Mouse (Mus musculus) neural tube, embryonic 10.5 days (tissue): ENCODE measurements around the gene Nup210l.

Source experiments
- DNase-seq: peaks from one replicate; pipeline ENCODE4 v3.0.0-alpha.2; 2017; ENCODE audit warnings: low spot score; ENCODE audit errors: extremely low spot score

Nup210l gene

DNA sequence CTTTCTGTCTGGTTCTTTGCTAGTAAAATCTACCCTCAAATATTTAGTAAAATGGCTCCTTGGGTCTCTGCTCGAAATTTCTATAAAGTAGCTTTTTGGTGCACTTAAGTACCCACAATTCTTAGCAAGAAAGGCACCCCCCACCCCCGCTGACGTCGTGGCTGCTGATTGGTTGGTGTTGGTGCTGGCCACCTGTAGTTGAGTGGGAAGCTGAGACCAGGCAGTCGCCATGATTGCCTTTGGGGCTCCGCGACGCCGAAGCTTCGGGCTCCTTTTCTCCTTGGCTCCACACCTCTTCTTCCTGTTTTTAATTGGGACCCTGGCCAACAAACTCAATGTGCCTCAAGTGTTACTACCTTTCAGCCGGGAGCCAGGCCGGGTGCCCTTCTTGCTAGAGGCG, at the start of gene Nup210l:
Gene Nup210l, plus strand, starts transcription at position 195 of the 400 bp plus-strand sequence.
- DNase-seq: no peak

DNA sequence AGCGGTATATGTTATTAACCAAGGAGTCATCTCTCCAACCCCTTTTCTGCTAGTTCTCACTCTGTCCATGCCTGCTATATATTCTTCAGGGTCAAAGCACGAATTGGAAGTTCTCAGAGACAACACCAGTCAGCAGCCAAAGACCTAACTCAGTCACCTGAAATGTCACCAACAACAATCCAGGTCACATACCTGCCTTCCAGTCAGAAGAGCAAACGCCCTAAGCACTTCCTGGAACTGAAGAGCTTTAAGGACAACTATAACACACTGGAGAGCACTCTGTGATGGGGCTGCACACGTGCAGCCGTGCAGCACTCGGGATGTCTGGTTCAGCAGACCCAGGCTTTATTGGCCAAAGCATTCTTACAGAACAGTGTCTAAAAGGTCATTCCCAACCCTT, 42.4 kb upstream of the Nup210l start:
- DNase-seq: no peak

- DNase-seq: no peak
These were observed 41.4 kb upstream of the Nup210l start for GRCm38 (mm10) chr3:90062539-90062938.

DNA sequence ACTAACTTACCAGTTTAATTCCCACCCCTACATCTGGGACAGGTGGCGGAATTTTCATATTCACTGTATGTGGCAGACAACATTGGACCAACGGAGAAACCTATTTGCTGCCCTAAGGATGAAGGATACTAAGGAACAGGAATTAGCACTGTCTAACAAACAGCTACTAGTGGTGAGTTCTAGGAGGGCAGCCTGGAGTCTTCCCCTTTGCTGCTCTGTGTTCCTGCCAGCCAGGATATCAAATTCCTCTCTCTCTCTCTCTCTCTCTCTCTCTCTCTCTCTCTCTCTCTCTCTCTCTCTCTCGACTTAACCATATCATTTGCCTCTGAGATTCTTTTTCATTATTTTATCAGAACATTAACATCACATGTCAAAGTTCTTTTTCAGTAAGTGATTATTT, 39.5 kb upstream of the Nup210l start:
- no peak for DNase-seq

DNA sequence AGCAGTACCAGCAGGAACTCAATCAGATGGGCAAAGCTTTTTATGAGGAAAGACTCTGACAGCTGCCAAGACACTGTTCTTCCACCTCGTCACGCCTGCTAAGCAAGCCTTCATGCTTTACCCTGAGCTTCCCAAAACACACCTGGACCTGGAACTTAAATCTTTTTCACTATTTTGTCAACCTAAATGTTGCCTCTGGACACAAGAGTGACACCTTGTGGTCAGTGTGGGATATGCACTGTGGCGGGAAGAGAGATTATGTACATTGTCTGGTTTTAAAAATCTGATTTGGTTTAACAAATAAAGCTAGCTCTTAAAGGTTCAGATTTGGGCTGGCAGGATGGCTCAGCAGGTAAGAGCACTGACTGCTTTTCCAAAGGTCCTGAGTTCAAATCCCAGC, 38.4 kb upstream of the Nup210l start:
- peak; percentile 45 for DNase-seq

- no peak for DNase-seq
These were observed 36.1 kb upstream of the Nup210l start for GRCm38 (mm10) chr3:90067851-90068250.

DNA sequence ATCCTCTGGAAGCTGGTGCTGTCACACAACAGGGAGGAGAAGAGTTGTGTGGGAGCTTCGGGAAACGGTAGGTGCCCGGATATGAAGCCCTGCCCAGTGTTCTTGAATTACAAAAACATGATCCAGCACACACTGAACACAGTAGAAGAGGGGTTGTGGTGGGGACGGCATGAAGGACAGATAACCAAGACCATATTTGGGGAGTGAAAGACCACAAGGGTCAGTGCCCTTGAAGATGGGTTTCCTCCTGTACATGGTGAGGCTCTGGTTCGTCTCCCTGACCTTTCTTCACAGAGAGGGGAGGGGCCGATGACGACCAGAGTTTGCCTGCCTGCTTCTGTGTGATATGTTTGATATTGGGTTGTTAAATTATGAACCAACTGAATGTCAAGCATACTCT, 34.2 kb upstream of the Nup210l start:
- no peak for DNase-seq

DNA sequence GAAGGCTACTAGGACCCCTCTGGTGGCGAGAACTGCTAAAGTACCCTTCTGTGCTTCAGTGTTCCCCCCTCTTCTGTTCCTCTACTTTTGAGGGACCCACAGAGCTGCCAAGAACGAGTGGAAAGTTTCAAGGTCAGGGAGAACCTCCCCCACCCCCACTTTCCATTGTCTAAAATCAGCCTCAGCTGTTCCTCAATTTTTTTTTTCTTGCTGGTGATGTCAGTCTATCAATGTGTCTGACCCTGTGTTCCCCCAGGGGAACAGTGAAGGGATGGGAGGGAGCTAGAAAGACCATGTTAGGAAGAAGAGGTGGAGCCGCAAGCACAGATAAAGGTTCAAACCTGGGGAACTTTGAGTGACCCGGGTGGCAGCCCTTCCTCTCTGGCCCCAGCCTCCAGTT, 31.6 kb upstream of the Nup210l start, which contains the start of gene Tpm3:
Gene Tpm3, plus strand, starts transcription at position 356 of the 400 bp plus-strand sequence.
- no peak for DNase-seq

- DNase-seq: peak; percentile 82
These were observed 26.8 kb upstream of the Nup210l start for GRCm38 (mm10) chr3:90076921-90077716.

DNA sequence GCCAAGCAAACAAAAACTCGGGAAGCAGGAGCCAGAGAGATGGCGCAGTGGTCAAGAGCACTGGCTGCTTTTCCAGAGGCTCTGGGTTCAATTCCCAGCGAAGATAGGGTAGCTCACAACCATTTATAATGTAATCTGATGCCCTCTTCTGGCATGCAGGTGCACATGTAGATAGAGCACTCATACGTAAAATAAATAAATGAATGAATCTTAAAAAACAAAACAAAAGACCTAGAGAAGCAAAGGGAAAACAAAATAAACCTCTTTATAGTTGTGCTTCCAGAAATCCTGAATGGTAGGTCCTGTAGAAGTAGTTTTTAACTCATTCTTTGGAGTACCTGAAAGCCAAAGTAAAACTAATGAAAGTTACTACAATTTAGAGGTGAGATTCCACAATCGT, 25.7 kb upstream of the Nup210l start:
- DNase-seq: no peak

DNA sequence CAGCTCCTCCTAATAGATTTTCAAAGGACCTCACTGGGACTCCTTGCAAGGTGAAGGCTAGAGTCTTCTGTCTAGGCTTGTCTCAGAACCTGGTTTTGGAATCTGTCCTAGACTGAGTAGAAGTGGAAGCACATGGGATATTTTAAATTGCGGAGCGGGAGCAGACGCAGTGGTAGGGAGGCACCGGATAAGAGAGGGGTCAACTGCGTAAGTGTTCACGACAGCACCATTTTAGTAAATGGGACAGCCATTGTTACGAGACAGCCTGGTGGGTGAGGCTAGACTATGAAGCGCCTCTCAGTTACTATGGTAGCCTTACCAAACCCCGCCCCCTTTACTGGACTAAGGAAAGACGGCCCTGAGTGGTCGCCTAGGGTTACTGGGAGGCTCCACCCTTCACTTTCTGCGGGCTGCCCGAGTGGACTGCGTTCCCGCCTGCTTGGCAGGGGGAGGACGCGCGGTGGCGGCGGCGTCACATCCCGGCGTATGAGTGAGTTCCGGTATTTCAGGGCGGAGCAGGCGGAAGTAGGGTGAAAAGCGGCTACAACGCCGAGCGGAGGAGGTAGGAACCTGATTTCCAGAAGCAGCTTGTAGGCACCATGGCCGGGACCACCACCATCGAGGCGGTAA, 24.7 kb upstream of the Nup210l start:
- DNase-seq: peak; percentile 94

DNA sequence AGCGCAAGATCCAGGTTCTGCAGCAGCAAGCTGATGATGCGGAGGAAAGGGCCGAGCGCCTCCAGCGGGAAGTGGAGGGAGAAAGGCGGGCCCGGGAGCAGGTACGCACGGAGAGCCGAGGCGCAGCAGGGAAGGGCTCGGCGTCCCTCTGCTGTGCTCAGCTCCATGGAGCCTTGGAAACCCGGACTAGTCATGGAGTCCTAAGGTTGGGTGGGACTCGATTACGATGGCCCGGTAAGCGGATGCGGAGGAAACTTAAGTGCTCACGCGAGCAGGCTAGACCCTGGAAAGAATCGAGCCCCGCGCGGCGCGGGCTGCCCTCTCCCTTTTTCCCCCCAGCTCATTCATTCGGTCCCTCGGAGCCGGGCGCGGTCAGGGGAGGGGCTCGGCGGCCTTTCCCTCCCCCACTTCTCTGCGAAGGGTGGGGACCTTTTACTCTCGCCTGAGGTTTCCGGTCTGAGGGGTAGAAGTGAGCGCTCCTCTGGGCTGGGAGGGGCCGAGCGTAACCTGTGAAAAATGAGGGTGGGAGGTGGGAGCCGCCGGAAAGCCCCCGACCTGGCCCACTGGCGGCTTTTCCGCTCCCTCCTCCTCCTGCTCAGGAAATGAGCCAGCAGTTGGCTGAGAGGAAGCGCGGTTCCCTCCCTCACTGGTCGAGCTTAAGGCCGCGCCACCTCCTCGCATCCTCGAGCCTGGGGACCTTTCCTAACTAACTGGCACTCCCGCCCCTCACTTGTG, 24.0 kb upstream of the Nup210l start:
- peak; percentile 76 for DNase-seq

- DNase-seq: no peak
These were observed 23.5 kb upstream of the Nup210l start for GRCm38 (mm10) chr3:90080498-90080863.

DNA sequence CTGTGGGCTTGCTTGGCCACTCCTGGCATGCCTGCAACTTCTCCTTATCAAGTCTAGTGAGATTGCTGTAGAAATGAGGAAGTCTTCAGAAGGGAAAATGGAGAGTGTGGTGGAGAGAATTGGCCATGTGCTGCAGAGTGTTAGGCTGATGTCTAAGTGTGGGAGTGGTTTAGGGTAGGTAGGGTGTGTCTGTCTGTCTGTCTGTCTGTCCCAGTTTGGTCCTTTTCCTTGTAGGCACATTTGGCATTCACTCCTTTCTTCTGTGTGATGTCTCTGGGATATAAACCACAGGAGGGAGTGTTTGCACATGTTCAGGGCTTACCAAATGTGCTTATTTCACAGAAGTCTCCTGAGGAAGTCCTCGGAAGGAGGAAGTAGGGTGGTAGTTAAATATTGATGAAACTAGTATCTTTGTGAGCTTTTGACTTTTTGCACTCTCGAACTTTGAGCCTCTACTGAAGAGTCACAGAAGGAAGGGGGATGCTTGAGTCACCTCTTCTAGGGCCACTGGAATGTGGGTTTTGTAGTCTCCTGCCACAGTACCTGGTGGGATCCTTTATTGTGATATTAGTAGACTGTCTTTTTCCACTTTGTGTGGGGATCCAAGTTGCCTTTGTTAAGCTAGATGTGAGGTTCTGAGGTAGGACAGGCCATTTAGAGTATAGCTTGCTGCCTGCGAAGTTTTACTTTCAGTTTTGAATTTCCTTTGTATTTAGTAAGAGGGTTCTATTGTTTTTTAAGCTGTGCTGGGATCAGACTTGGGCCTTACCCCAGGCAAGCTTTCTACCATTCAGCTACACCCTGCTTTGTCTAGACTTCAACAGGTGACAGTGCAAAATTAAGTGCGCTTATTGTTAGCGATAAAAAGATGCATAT, 22.3 kb upstream of the Nup210l start:
- DNase-seq: no peak

DNA sequence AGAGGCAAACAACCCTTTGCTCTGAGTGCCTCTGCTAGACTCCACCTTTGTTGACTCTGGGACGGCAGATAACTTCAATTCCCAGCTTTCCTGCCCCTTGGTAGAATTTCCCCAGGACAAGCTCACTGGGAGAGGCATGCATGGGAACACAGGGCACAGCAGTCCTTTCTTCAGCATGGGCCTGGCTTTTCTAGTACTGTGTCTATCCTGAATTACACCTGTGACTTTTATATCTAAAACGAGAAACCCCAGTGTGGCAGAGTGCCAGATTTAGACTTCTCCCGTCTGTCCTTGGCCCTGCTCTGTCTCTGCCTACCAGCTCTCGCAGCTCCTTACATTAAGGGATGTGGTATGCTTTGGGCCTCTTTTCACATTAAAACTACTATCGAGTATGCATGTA, 20.9 kb upstream of the Nup210l start:
- DNase-seq: no peak

DNA sequence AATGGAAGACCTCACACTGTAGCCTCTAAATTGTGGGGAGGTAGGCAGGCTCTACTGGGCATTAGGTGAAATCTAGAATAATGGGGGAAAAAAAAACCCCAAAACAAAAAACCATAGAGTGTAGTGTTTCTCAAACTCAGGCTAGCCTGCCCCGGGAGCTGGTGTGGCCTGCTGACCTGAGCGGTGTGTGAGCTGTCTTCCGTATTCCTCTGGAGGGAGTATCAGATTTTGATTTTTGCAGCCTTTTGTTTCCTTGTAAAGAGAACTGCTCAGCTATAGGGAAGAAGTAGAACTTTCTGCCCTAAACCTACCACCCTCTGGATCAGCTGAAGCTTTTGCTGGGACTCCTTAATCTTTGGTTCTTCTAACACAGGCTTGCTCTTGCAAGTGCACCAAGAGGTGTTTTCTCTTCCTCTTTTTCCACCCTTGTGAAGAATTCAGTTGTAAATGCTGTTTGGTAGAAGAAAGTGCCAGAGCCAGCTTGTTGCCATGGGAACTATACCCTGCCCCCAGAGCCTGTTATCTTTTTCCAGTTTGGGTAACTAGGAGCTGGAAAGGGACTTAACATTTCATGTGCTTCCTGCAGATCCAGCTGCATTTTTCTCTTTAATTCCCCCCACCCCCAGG, 20.1 kb upstream of the Nup210l start:
- DNase-seq: no peak

DNA sequence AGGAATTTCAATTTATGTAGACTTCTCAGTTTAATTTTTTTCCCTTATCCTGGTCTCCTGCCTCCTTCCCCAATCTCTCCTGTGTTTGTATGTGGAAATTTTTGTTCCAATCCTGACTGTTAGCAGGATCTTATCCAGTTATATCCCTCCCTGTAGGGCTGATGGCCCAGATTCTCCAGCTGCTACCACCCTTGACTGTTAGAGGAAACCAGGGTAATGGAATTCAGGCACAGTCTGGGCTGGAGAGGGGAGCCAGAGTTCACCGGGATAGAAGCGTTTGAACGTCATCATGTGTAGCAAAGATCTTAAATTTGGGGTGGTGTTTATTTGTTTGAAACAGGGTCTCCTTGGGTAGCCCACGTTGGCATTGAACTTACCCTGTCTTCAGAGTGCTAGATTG, 19.1 kb upstream of the Nup210l start:
- no peak for DNase-seq

DNA sequence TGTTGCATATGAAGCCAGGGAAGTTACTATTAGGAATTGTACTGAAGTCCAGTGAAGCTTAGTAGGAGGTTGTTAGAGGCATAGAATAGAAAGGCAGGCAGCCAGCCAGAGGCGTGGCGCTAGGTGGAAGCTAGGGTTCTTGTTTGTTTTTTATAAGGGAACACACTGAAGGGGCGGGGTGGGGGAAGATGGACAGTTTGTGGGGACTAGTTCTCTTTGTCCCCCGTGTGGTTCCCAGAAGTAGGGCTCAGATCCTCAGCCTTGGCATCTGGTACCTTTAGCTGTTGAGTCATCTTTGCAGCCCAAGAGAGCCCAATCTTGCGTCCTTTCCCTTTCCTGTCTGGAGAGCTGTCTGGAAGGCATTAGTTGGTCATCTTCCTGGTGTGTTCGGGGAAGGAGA, 18.7 kb upstream of the Nup210l start:
- no peak for DNase-seq

DNA sequence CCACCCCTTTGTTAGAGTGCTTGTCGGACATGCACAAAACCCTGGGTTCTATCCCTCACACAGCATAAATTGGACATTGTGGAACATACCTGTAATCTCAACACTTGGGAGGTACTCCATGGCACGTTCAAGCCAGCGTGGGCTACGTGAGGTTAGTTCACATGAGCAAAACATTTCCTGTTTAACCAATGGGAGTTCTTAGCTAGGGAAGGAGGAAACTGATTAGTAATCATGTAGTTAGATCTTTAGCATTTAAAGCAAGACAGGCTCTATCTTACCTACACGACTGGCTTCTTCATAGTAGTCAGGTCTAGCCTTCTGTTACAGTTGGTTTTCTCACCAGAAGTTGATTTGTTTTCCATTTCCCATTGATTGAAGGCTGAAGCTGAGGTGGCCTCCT, 17.9 kb upstream of the Nup210l start:
- DNase-seq: no peak

GRCm38 (mm10) chr3:90088617-90089016, 15.3 kb upstream of the Nup210l start:
- no peak for DNase-seq

- DNase-seq: no peak
These were observed 13.0 kb upstream of the Nup210l start for GRCm38 (mm10) chr3:90090892-90091291.
